Mouse (Mus musculus) midbrain, embryonic 16.5 days (tissue): Measurements from ENCODE around the gene Olfr898. TPM values are rescaled to one million over a fixed set of nuclear protein-coding genes. Genes with fewer than 3 reads are reported as not detected.

Experiments used
- ATAC-seq: fragments of 200-750 bp; cut with Nextera tagmentation; 2 replicates; pipeline ENCODE4 v1.8.0; 2017; ENCODE audit warnings: moderate TSS enrichment
- H3K27ac ChIP-seq: fragments of 300-500 bp; sonication (generic); 2 replicates; pipeline ENCODE4 v1.5.1; 2014; ENCODE audit warnings: mild to moderate bottlenecking, low read length, mixed read lengths
- H3K27me3 ChIP-seq: fragments of 300-500 bp; sonication (generic); 2 replicates; pipeline ENCODE4 v1.6.1; 2014; ENCODE audit warnings: low read depth, low read length, mixed read lengths; ENCODE audit not compliant: control insufficient read depth, insufficient read depth
- H3K36me3 ChIP-seq: fragments of 300-500 bp; sonication (generic); 2 replicates; pipeline ENCODE4 v1.6.1; 2014; ENCODE audit warnings: mild to moderate bottlenecking, low read length, moderate library complexity, mixed read lengths; ENCODE audit not compliant: control insufficient read depth, insufficient read depth
- H3K4me1 ChIP-seq: fragments of 300-500 bp; sonication (generic); 2 replicates; pipeline ENCODE4 v1.6.1; 2014; ENCODE audit warnings: mild to moderate bottlenecking, low read length, mixed read lengths; ENCODE audit not compliant: control insufficient read depth, insufficient read depth
- H3K4me2 ChIP-seq: fragments of 300-500 bp; sonication (generic); 2 replicates; pipeline ENCODE4 v1.6.1; 2014; ENCODE audit warnings: mild to moderate bottlenecking, low read length, mixed read lengths
- H3K4me3 ChIP-seq: fragments of 300-500 bp; sonication (generic); 2 replicates; pipeline ENCODE4 v1.5.1; 2014; ENCODE audit warnings: low read depth, mild to moderate bottlenecking, low read length, moderate library complexity, mixed read lengths
- H3K9ac ChIP-seq: fragments of 300-500 bp; sonication (generic); 2 replicates; pipeline ENCODE4 v1.6.1; 2014; ENCODE audit warnings: low read depth, low read length, mixed read lengths
- H3K9me3 ChIP-seq: fragments of 300-500 bp; sonication (generic); replicated peaks from 2 replicates; pipeline ENCODE4 v1.6.1; 2014; ENCODE audit warnings: mild to moderate bottlenecking, low read length, mixed read lengths; ENCODE audit not compliant: control insufficient read depth, poor library complexity, severe bottlenecking
- WGBS: fragments of 180-500 bp; shearing (Covaris S2); extraction: QIAGEN DNeasy Blood & Tissue Kit; methylation state at CpG from one replicate; pipeline ENCODE4 v1.1.7; 2014; 5-methylcytosine and 5-hydroxymethylcytosine counted together
- polyA plus RNA-seq: library from polyadenylated mRNA; unstranded; fragments of >200 nt; fragmentation: Nextera tagmentation; extraction: Ambion mirVana; gene quantifications from 2 replicates; pipeline ENCODE4 v1.2.1, GENCODE M21; 2015

Gene Olfr898
- not detected in 2 replicates for polyA plus RNA-seq

GRCm38 (mm10) chr9:38348111-38348510 is at the start of gene Olfr898:
Gene Olfr898, plus strand, starts transcription at chr9:38348411.
- Histone ChIP-seq H3K4me1 (no peaks in the 10 kb centered on the region), H3K27ac (no peak within 1 kb of the TSS), H3K27me3 (no peaks in the 10 kb centered on the region), H3K9me3 (no peaks in the 10 kb centered on the region), H3K4me2 (no peak within 1 kb of the TSS), H3K9ac (no peak within 1 kb of the TSS), H3K36me3 (no peaks in the 10 kb centered on the region), H3K4me3 (no peak within 1 kb of the TSS)
- ATAC-seq = no peak
- WGBS = 95% methylated on average over 4 of the region's 4 CpGs

GRCm38 (mm10) chr9:38328760-38329159 is 19.5 kb upstream of the Olfr898 start, which contains the start of gene Olfr25:
Gene Olfr25, plus strand, starts transcription at chr9:38329060.
- Histone ChIP-seq H3K27me3 (no peaks in the 10 kb centered on the region), H3K9me3 (no peaks in the 10 kb centered on the region), H3K4me3 (no peak within 1 kb of the TSS), H3K27ac (no peak within 1 kb of the TSS), H3K4me1 (no peaks in the 10 kb centered on the region), H3K4me2 (no peak within 1 kb of the TSS), H3K9ac (no peak within 1 kb of the TSS), H3K36me3 (no peaks in the 10 kb centered on the region)
- no peak for ATAC-seq
- WGBS = 68% methylated on average over 3 of the region's 3 CpGs

DNA sequence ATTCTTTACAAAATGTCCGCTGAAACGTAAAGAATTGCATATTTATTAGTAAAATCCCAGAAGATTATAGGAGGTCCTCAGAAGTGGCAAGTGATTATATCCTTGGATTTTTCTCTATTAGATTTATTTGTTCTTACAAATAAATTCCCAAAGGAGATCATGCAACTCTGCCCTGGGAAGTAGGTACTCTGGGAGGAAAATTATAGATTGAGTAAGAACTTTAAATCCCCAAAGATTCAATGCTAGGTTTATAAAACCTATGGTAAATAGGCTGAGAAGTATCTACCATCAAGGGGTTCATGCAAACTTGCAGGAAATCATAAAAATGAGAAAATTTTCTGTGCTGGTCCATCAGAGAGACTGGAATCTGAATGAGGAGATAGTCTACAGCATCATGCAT is 18.4 kb downstream of the Olfr898 start, which contains the start of gene Olfr250:
Olfr250 (plus strand) TSS at position 301 of the 400 bp plus-strand sequence.
- H3K27me3 ChIP-seq = no peaks in the 10 kb centered on the region
- WGBS = 75% methylated on average over 2 of the region's 2 CpGs
- ATAC-seq = no peak

GRCm38 (mm10) chr9:38376786-38377185 is 28.6 kb downstream of the Olfr898 start, which contains the start of gene Olfr251:
Gene Olfr251, plus strand, starts transcription at chr9:38377086.
- WGBS = 73% methylated on average over 2 of the region's 2 CpGs
- H3K36me3 ChIP-seq = no peaks in the 10 kb centered on the region
- H3K4me1 ChIP-seq = no peaks in the 10 kb centered on the region
- H3K27ac ChIP-seq = no peak within 1 kb of the TSS
- 0 out of 2 replicates have a peak, but pooled peaks cover 2% of the 10 kb centered on the region for H3K9me3 ChIP-seq
- no peak within 1 kb of the TSS for H3K4me2 ChIP-seq
- H3K9ac ChIP-seq = no peak within 1 kb of the TSS
- ATAC-seq = no peak
- H3K4me3 ChIP-seq = no peak within 1 kb of the TSS
- H3K27me3 ChIP-seq = no peaks in the 10 kb centered on the region

More for the DNA sequence above, 18.4 kb downstream of the Olfr898 start, which contains the start of gene Olfr250:
- no peak within 1 kb of the TSS for H3K27ac ChIP-seq
- H3K4me1 ChIP-seq = no peaks in the 10 kb centered on the region
- no peak within 1 kb of the TSS for H3K4me2 ChIP-seq
- no peak within 1 kb of the TSS for H3K4me3 ChIP-seq
- no peak within 1 kb of the TSS for H3K9ac ChIP-seq
- H3K9me3 ChIP-seq = no peaks in the 10 kb centered on the region
- no peaks in the 10 kb centered on the region for H3K36me3 ChIP-seq

- Histone ChIP-seq H3K4me3 (no peak within 1 kb of the TSS), H3K9ac (no peak within 1 kb of the TSS), H3K4me1 (no peaks in the 10 kb centered on the region), H3K9me3 (no peaks in the 10 kb centered on the region), H3K27me3 (no peaks in the 10 kb centered on the region), H3K27ac (no peak within 1 kb of the TSS), H3K36me3 (no peaks in the 10 kb centered on the region), H3K4me2 (no peak within 1 kb of the TSS)
- no peak for ATAC-seq
- WGBS = 89% methylated on average over 1 of the region's 1 CpGs
These were observed 53.2 kb downstream of the Olfr898 start, which contains the start of gene Olfr147 for GRCm38 (mm10) chr9:38401398-38401797. Gene Olfr147, plus strand, starts transcription at chr9:38401698.

Other genes with a start within 250 kb of the Olfr898 start
- gene Olfr888, start 240.3 kb upstream of the Olfr898 start, polyA plus RNA-seq = not detected in 2 replicates
- 0.03 and 0.07 TPM in 2 replicates for gene Olfr889, start 233.2 kb upstream of the Olfr898 start, polyA plus RNA-seq
- not detected in 2 replicates for gene Olfr890, start 205.9 kb upstream of the Olfr898 start, polyA plus RNA-seq
- gene Olfr891, start 167.6 kb upstream of the Olfr898 start, polyA plus RNA-seq = not detected in 2 replicates
- not detected in 2 replicates for gene Olfr893, start 140.0 kb upstream of the Olfr898 start, polyA plus RNA-seq
- not detected in 2 replicates for gene Olfr894, start 130.4 kb upstream of the Olfr898 start, polyA plus RNA-seq
- gene Olfr143, start 95.6 kb upstream of the Olfr898 start, polyA plus RNA-seq = not detected in 2 replicates
- gene Olfr895, start 80.6 kb upstream of the Olfr898 start, polyA plus RNA-seq = not detected in 2 replicates
- not detected in 2 replicates for gene Olfr896-ps1, start 57.3 kb upstream of the Olfr898 start, polyA plus RNA-seq
- gene Olfr25, start 19.4 kb upstream of the Olfr898 start, polyA plus RNA-seq = not detected in 2 replicates
- gene Olfr250, start 18.5 kb downstream of the Olfr898 start, polyA plus RNA-seq = not detected in 2 replicates
- gene Olfr251, start 28.7 kb downstream of the Olfr898 start, polyA plus RNA-seq = not detected in 2 replicates
- not detected in 2 replicates for gene Olfr147, start 53.3 kb downstream of the Olfr898 start, polyA plus RNA-seq
- not detected in 2 replicates for gene Olfr901, start 81.0 kb downstream of the Olfr898 start, polyA plus RNA-seq
- gene Olfr902, start 99.2 kb downstream of the Olfr898 start, polyA plus RNA-seq = not detected in 2 replicates
- gene Olfr904, start 114.7 kb downstream of the Olfr898 start, polyA plus RNA-seq = not detected in 2 replicates
- not detected in 2 replicates for gene Olfr905, start 122.7 kb downstream of the Olfr898 start, polyA plus RNA-seq
- not detected in 2 replicates for gene Olfr906, start 138.7 kb downstream of the Olfr898 start, polyA plus RNA-seq
- gene Olfr907, start 147.4 kb downstream of the Olfr898 start, polyA plus RNA-seq = not detected in 2 replicates
- not detected in 2 replicates for gene Olfr911-ps1, start 173.2 kb downstream of the Olfr898 start, polyA plus RNA-seq
- gene Olfr910, start 189.4 kb downstream of the Olfr898 start, polyA plus RNA-seq = not detected in 2 replicates
- not detected in 2 replicates for gene Olfr912, start 231.8 kb downstream of the Olfr898 start, polyA plus RNA-seq
- not detected in 2 replicates for gene Olfr913, start 244.3 kb downstream of the Olfr898 start, polyA plus RNA-seq